Mouse (Mus musculus): ENCODE measurements around the gene Adcy7.

DNA sequence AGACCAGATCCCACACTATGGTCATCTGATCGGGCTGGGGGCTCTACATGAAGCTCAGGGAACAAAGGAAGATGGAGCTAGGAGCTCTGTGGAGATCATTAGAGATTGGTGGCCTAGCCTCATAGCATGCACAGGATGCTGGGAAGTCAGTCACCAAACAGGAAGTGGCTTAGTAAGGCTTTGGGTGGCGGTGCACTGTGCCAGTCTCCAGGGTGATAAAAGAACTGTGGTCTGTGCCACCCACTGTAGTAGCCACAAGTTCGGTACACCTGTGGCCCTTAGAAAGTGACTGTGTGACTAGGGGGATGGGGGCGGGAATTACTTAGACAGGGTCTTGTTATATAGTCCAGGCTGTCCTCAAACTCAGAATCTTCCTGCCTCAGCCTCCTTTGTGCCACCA lies 33.6 kb downstream of the Adcy7 start:
- no peak for TF ChIP-seq CTCF (IDR thresholded peaks at IDR 0.05; ENCODE audit: extremely low read depth, insufficient read length, insufficient replicate concordance, low read depth, low read length)
- TF ChIP-seq POLR2A (IDR thresholded peaks at IDR 0.05; ENCODE audit: low read depth, low read length) = no peak
